Mouse (Mus musculus) midbrain, embryonic 16.5 days (tissue): ENCODE measurements at regions not wholly inside any gene's neighbourhood (a gene's known extent, or its start where the extent isn't known, plus 50 kb on each side); places are given as distances from the start of the nearest gene placed in this dataset.

Source experiments
- ATAC-seq: fragments of 200-750 bp; cut with Nextera tagmentation; 2 replicates; pipeline ENCODE4 v1.8.0; 2017; ENCODE audit warnings: moderate TSS enrichment
- H3K27ac ChIP-seq: fragments of 300-500 bp; sonication (generic); 2 replicates; pipeline ENCODE4 v1.5.1; 2014; ENCODE audit warnings: mild to moderate bottlenecking, low read length, mixed read lengths
- H3K27me3 ChIP-seq: fragments of 300-500 bp; sonication (generic); 2 replicates; pipeline ENCODE4 v1.6.1; 2014; ENCODE audit warnings: low read depth, low read length, mixed read lengths; ENCODE audit not compliant: control insufficient read depth, insufficient read depth
- H3K36me3 ChIP-seq: fragments of 300-500 bp; sonication (generic); 2 replicates; pipeline ENCODE4 v1.6.1; 2014; ENCODE audit warnings: mild to moderate bottlenecking, low read length, moderate library complexity, mixed read lengths; ENCODE audit not compliant: control insufficient read depth, insufficient read depth
- H3K4me1 ChIP-seq: fragments of 300-500 bp; sonication (generic); 2 replicates; pipeline ENCODE4 v1.6.1; 2014; ENCODE audit warnings: mild to moderate bottlenecking, low read length, mixed read lengths; ENCODE audit not compliant: control insufficient read depth, insufficient read depth
- H3K4me2 ChIP-seq: fragments of 300-500 bp; sonication (generic); 2 replicates; pipeline ENCODE4 v1.6.1; 2014; ENCODE audit warnings: mild to moderate bottlenecking, low read length, mixed read lengths
- H3K4me3 ChIP-seq: fragments of 300-500 bp; sonication (generic); 2 replicates; pipeline ENCODE4 v1.5.1; 2014; ENCODE audit warnings: low read depth, mild to moderate bottlenecking, low read length, moderate library complexity, mixed read lengths
- H3K9ac ChIP-seq: fragments of 300-500 bp; sonication (generic); 2 replicates; pipeline ENCODE4 v1.6.1; 2014; ENCODE audit warnings: low read depth, low read length, mixed read lengths
- H3K9me3 ChIP-seq: fragments of 300-500 bp; sonication (generic); replicated peaks from 2 replicates; pipeline ENCODE4 v1.6.1; 2014; ENCODE audit warnings: mild to moderate bottlenecking, low read length, mixed read lengths; ENCODE audit not compliant: control insufficient read depth, poor library complexity, severe bottlenecking
- WGBS: fragments of 180-500 bp; shearing (Covaris S2); extraction: QIAGEN DNeasy Blood & Tissue Kit; methylation state at CpG from one replicate; pipeline ENCODE4 v1.1.7; 2014; 5-methylcytosine and 5-hydroxymethylcytosine counted together

DNA sequence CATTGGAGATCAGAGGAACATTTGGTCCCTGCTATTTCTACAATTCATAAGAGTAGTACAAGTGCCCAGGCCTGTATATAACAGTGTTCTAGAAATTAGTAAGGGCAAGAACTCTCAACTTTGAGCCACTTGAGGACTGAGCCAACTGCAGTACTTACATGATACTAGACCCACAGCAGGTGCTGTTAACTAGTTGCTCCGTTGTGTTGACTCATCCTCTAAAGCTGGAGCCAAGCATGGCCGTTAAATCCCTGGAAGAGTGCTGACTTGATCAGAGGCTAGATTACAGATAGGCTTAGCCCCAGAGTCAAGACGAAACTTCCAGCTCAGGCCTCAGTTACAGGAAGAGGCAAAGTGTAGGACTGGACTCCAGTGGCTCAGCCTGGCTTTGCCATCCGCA, 107.0 kb upstream of the Ncam1 start:
- Histone ChIP-seq H3K36me3 (no peaks in the 10 kb centered on the region), H3K4me3 (no peak overlapping the region), H3K27me3 (no peaks in the 10 kb centered on the region), H3K9me3 (no peaks in the 10 kb centered on the region), H3K27ac (no peak overlapping the region), H3K4me2 (no peak overlapping the region), H3K4me1 (peaks cover 7% of the 10 kb centered on the region; the same call in 1 of the 2 replicates), H3K9ac (no peak overlapping the region)
- WGBS, result 80% methylated on average over 4 of the region's 4 CpGs
- ATAC-seq, result no peak

DNA sequence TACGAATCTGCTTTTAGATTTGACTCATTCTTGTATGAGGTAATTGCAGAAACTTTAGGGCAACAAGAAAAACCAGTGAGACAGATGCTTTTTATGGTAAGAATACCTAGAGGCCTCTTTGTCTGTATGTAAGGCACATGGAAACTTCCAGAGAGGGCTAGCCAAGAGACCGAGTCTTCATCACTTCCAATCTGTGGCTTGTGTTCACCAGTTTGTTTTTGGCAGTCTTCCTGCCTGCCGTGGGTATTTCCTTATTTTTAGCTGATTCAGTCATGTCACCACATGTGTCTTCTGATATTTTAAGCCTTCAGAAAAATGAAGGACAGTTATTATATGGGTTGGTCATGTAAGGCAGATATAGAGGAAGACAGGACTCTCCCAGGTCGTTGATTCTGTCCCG, 100.2 kb upstream of the Ncam1 start:
- H3K27ac ChIP-seq, result no peak overlapping the region
- 87% methylated on average over 5 of the region's 5 CpGs for WGBS
- H3K4me1 ChIP-seq, result peaks cover 8% of the 10 kb centered on the region; the same call in 1 of the 2 replicates
- no peaks in the 10 kb centered on the region for H3K9me3 ChIP-seq
- H3K4me3 ChIP-seq, result no peak overlapping the region
- ATAC-seq, result no peak
- no peak overlapping the region for H3K9ac ChIP-seq
- H3K27me3 ChIP-seq, result no peaks in the 10 kb centered on the region
- no peak overlapping the region for H3K4me2 ChIP-seq
- H3K36me3 ChIP-seq, result no peaks in the 10 kb centered on the region

DNA sequence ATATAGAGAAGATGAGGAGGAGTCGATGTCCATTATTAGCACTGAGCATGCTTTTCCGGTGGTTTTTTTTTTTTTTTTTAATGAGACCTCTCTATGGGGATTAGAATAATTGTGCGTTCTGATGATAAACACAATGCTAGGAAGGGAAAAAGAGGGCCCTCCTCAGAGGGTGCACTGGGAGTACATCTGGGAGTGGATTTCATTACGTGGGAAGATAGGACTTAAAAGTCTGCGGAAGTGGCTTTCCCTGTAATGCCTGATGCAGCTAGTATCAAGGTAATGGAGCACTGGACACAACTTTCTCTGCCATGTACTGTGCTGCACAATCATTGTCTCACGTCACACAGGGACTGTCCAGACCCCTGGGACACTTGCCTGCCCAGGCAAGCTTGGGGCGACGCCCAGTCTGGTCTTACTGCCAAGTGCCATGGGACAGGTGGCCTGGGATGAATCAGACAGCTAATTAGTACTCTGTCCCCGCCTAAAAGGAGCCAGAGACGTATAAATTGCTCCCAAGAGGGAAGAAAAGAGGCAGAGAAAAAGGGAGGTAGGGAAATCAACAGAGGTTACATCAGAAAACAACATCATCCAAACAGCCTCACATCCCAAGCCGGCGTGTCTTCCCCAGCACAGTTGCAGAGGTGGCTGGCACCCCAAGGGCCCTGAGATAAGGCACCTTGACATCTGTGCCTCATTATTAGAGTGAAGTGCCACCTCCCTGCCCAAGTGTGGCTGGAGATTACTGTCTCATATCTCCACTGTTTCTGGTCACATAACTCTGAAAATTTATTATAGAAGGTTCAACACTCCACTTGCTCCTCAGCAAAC, 86.0 kb upstream of the Ncam1 start:
- H3K4me3 ChIP-seq, result no peak overlapping the region
- H3K4me2 ChIP-seq, result no peak overlapping the region
- H3K27me3 ChIP-seq, result no peaks in the 10 kb centered on the region
- H3K27ac ChIP-seq, result no peak overlapping the region
- no peak overlapping the region for H3K9ac ChIP-seq
- no peak for ATAC-seq
- WGBS, result 62% methylated on average over 12 of the region's 12 CpGs
- H3K9me3 ChIP-seq, result no peaks in the 10 kb centered on the region
- no peaks in the 10 kb centered on the region for H3K4me1 ChIP-seq
- no peaks in the 10 kb centered on the region for H3K36me3 ChIP-seq

DNA sequence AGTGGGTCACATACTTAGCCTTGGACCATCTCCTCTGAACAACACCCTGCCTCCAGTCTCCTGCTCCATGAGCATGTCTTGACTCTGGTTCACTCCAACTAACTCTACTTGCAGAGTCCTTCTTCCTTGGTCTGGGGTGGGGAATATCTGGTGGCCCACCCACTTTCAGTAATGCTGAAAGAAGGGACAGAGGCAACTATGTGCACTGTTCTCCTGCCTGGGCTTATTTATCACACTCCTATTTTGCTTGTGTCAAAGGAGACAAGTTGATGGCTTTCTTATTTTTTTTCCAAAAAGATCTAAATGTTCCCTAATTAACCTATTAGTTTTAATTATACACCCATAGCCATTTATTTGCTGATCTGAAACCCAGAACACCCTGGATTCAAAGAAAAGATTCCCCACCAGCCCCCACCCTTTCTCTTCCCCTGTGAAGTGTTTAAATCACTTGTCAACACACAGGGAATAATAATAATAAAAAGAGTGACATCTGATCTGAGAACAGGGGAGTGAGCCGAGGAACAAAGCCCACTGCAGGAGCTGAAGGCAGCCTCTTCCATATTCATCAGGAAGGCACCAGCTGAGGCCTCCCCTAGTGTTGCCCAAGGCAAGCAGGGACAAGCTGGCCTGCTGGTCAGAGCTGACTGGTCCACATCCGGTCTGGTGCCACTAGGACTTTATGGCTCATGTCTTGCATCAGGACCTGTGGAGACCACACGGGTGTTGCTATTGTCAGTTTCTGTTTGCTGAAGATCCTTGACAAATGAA, 80.8 kb upstream of the Ncam1 start:
- ATAC-seq, result no peak
- WGBS, result 8% methylated on average over 3 of the region's 3 CpGs

DNA sequence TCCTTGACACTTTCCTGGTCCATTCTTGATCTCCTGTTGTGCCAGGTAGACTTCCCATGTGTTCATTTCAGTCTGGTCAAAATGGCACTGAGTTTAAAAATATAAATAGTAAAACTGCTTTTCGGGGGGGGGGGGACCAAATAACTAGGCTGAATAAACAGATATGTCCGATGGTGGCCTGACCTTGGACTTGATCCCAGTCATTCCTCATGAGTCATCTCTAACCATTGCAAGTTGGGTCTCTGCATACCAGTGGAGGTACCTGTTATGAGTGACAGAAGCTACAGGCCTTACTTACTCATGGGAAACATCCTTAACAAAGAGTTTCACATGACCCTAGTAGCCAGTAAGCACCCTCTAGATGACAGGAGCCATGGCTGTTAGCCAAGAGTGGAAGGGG, 76.2 kb upstream of the Ncam1 start:
- no peaks in the 10 kb centered on the region for H3K36me3 ChIP-seq
- no peaks in the 10 kb centered on the region for H3K9me3 ChIP-seq
- no peak overlapping the region for H3K27ac ChIP-seq
- H3K4me2 ChIP-seq, result no peak overlapping the region
- no peak for ATAC-seq
- WGBS, result 96% methylated on average over 2 of the region's 2 CpGs
- no peak overlapping the region for H3K9ac ChIP-seq
- H3K4me1 ChIP-seq, result peaks cover 8% of the 10 kb centered on the region; the same call in 1 of the 2 replicates
- H3K27me3 ChIP-seq, result no peaks in the 10 kb centered on the region
- H3K4me3 ChIP-seq, result no peak overlapping the region

More for the DNA sequence above, 80.8 kb upstream of the Ncam1 start:
- Histone ChIP-seq H3K36me3 (no peaks in the 10 kb centered on the region), H3K27me3 (no peaks in the 10 kb centered on the region), H3K27ac (no peak overlapping the region), H3K9ac (no peak overlapping the region), H3K4me3 (no peak overlapping the region), H3K4me2 (no peak overlapping the region), H3K4me1 (peaks cover 4% of the 10 kb centered on the region; the same call in 1 of the 2 replicates), H3K9me3 (no peaks in the 10 kb centered on the region)

DNA sequence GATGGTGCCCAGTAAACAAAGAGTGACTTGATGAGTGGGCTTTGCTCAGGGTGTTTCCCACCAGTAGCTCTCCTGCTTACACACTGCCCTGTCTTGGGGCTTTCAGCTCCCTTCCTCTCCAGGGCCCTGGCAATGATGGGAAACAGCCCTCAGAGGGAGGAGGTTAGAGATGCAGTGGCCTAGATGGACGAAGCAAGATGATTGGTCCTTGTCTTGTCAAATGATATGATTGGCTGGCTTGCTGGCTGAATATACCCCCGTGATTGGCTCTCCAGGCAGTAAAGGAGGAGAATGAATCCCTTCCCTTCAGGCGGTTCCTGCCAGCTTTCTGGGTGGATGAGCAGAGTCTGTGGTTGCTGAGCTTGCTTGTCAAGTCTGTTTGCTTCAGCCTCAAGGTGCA, 74.8 kb upstream of the Ncam1 start:
- peak overlapping the region; percentile 55 for H3K4me2 ChIP-seq
- peak; percentile 95 for ATAC-seq
- peaks cover 3% of the 10 kb centered on the region; the same call in 1 of the 2 replicates for H3K4me1 ChIP-seq
- no peaks in the 10 kb centered on the region for H3K9me3 ChIP-seq
- H3K27me3 ChIP-seq, result no peaks in the 10 kb centered on the region
- H3K4me3 ChIP-seq, result peak overlapping the region; percentile 32
- H3K36me3 ChIP-seq, result no peaks in the 10 kb centered on the region
- peak overlapping the region; percentile 81 for H3K27ac ChIP-seq
- H3K9ac ChIP-seq, result peak overlapping the region; percentile 53
- 9% methylated on average over 3 of the region's 3 CpGs for whole genome bisulfite sequencing

DNA sequence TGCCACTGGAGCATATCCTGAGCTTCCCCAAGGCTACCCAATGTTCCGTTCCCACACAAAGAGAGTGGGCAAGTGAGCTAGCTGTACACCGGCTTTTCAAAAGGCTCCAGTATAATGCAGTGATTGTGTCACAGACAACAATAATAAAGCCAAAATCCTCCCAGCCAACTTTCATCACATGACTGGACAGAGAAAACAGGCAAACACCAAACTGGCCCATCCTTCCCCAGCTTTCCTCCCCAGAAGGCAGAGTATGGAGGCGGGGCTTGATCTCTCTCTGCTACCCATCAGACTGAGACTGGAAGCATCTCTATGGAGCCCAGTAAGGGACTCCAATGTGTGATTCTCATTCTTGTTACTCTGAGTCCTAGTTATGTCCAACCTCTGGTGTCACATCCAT, 52.8 kb upstream of the Ncam1 start:
- no peaks in the 10 kb centered on the region for H3K27me3 ChIP-seq
- H3K4me1 ChIP-seq, result no peaks in the 10 kb centered on the region
- H3K4me2 ChIP-seq, result no peak overlapping the region
- WGBS, result 70% methylated on average over 3 of the region's 3 CpGs
- H3K27ac ChIP-seq, result no peak overlapping the region
- no peaks in the 10 kb centered on the region for H3K9me3 ChIP-seq
- no peak overlapping the region for H3K4me3 ChIP-seq
- no peaks in the 10 kb centered on the region for H3K36me3 ChIP-seq
- ATAC-seq, result no peak
- H3K9ac ChIP-seq, result no peak overlapping the region

DNA sequence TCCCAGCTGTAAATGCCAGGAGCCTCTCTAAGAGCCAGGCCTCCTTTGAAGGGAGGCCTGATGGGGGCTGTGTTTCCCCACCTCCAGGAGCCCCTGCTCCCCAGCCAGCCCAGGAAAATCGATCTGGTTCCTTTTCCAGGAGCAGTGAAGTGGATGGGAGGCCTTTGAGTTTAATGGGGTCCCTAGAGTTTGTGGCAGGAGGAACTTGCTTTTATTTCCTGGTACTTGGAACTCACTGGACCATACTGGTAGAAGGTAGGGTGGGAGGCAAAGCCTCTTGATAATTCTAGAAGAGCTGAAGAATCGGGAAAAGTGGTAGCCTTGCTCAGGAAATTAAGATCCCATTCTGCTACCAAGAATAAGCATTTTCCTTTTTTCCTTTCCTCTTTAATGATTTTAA, 50.7 kb upstream of the Ncam1 start:
- no peak overlapping the region for H3K4me3 ChIP-seq
- H3K27me3 ChIP-seq, result no peaks in the 10 kb centered on the region
- ATAC-seq, result no peak
- H3K36me3 ChIP-seq, result no peaks in the 10 kb centered on the region
- no peaks in the 10 kb centered on the region for H3K9me3 ChIP-seq
- H3K27ac ChIP-seq, result no peak overlapping the region
- WGBS, result 41% methylated on average over 2 of the region's 2 CpGs
- no peak overlapping the region for H3K4me2 ChIP-seq
- H3K9ac ChIP-seq, result no peak overlapping the region
- no peaks in the 10 kb centered on the region for H3K4me1 ChIP-seq

DNA sequence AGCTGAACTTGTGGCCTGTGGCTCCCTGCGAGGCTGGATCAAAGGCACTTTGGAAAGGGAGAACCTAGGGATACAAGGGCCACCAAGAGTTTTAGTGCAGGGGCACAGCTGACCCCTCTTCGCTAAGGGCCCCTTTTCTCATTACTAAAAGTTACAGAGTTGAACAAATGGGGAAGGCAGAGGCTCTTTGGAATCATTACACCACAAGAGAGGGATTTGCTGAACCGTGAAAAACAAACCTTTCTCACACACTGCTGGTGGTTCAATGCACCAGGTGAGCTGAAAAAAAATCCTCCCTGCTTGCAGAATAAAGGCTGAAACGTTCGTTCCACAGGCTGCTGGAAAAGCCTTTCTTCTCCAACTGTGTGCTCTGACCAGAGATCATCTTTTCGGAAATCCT, 50.2 kb upstream of the Ncam1 start:
- no peaks in the 10 kb centered on the region for H3K27me3 ChIP-seq
- H3K4me1 ChIP-seq, result no peaks in the 10 kb centered on the region
- no peaks in the 10 kb centered on the region for H3K9me3 ChIP-seq
- no peak overlapping the region for H3K27ac ChIP-seq
- ATAC-seq, result no peak
- H3K36me3 ChIP-seq, result no peaks in the 10 kb centered on the region
- WGBS, result 9% methylated on average over 6 of the region's 6 CpGs
- no peak overlapping the region for H3K4me3 ChIP-seq
- H3K9ac ChIP-seq, result no peak overlapping the region
- H3K4me2 ChIP-seq, result no peak overlapping the region
